Mouse (Mus musculus): ENCODE results near the gene Prkcb. TPM values are rescaled to one million over a fixed set of nuclear protein-coding genes. Genes with fewer than 3 reads are reported as not detected.

The Prkcb gene
- polyA plus RNA-seq, 1 experiment from 2014 or later = 4.1 TPM

GRCm38 (mm10) chr7:122562586-122562985 lies 274.0 kb downstream of the Prkcb start:
- 48% methylated on average over 5 of the region's 5 CpGs for WGBS
- H3K27me3 ChIP-seq (replicated peaks; ENCODE audit: control insufficient read depth, insufficient read depth, low read length) = no peaks in the 10 kb centered on the region
- no peaks in the 10 kb centered on the region for H3K4me1 ChIP-seq (ENCODE audit: control insufficient read depth, insufficient read depth, low read length)
- no peak for ATAC-seq
- no peak overlapping the region for H3K27ac ChIP-seq (ENCODE audit: low read length)
- no peak overlapping the region for H3K9ac ChIP-seq (ENCODE audit: low read depth, low read length)
- H3K4me2 ChIP-seq (ENCODE audit: low read depth, low read length) = no peak overlapping the region
- no peaks in the 10 kb centered on the region for H3K9me3 ChIP-seq (ENCODE audit: control insufficient read depth, low read length)
- H3K36me3 ChIP-seq (ENCODE audit: control insufficient read depth, insufficient read depth, low read length) = no peaks in the 10 kb centered on the region
- H3K4me3 ChIP-seq (ENCODE audit: low read length) = no peak overlapping the region

DNA sequence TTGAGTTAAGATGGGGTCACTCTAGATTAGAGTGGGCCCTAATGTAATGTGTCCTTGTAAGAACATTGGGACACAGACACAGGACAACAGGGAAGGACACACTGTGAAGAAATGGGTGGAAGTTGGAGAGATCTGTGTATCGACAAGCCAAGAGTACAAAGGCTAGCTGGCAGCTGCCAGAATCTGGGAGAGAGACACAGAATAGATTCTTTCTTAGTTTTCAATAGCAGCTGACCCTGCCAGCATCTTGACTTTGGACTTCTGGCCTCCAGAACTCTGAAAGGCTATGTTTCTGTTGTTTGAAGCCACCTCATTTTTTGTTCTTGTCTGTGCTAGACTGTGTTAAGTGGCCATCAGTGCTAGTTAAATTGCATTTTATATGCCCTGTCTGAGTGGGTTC lies 276.8 kb downstream of the Prkcb start:
- WGBS = 87% methylated on average over 1 of the region's 1 CpGs

DNA sequence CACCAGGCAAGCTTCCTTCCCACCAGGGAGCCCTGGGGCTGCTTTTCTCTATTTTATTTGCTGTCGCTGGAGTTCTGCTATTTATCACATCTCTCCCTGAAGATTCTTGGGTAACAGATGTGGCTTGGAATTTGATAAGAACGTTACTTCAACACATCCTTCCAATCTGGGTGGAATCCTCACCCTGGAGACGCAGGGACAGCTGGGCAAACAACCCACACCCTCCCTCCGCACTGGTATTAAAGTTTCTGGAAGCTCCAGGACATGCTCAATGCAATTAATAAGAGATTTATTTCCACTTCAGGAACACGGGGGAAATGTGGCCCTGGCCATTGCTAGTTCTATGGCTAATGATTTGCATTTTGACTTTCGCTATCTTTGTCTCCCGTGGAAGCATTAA lies 277.5 kb downstream of the Prkcb start:
- no peaks in the 10 kb centered on the region for H3K9me3 ChIP-seq (ENCODE audit: control insufficient read depth, low read length)
- no peak overlapping the region for H3K4me2 ChIP-seq (ENCODE audit: low read depth, low read length)
- H3K4me3 ChIP-seq (ENCODE audit: low read length) = no peak overlapping the region
- no peaks in the 10 kb centered on the region for H3K36me3 ChIP-seq (ENCODE audit: control insufficient read depth, insufficient read depth, low read length)
- H3K27ac ChIP-seq (ENCODE audit: low read length) = no peak overlapping the region
- H3K4me1 ChIP-seq (ENCODE audit: control insufficient read depth, insufficient read depth, low read length) = no peaks in the 10 kb centered on the region
- no peak overlapping the region for H3K9ac ChIP-seq (ENCODE audit: low read depth, low read length)
- no peak for ATAC-seq
- H3K27me3 ChIP-seq (replicated peaks; ENCODE audit: control insufficient read depth, insufficient read depth, low read length) = no peaks in the 10 kb centered on the region
- WGBS = 37% methylated on average over 7 of the region's 7 CpGs

More for the DNA sequence above, 276.8 kb downstream of the Prkcb start:
- ATAC-seq = no peak
- Histone ChIP-seq H3K4me3 (ENCODE audit: low read length) (no peak overlapping the region), H3K9ac (ENCODE audit: low read depth, low read length) (no peak overlapping the region), H3K36me3 (ENCODE audit: control insufficient read depth, insufficient read depth, low read length) (no peaks in the 10 kb centered on the region), H3K27me3 (replicated peaks; ENCODE audit: control insufficient read depth, insufficient read depth, low read length) (no peaks in the 10 kb centered on the region), H3K9me3 (ENCODE audit: control insufficient read depth, low read length) (no peaks in the 10 kb centered on the region), H3K4me2 (ENCODE audit: low read depth, low read length) (no peak overlapping the region), H3K4me1 (ENCODE audit: control insufficient read depth, insufficient read depth, low read length) (no peaks in the 10 kb centered on the region), H3K27ac (ENCODE audit: low read length) (no peak overlapping the region)

DNA sequence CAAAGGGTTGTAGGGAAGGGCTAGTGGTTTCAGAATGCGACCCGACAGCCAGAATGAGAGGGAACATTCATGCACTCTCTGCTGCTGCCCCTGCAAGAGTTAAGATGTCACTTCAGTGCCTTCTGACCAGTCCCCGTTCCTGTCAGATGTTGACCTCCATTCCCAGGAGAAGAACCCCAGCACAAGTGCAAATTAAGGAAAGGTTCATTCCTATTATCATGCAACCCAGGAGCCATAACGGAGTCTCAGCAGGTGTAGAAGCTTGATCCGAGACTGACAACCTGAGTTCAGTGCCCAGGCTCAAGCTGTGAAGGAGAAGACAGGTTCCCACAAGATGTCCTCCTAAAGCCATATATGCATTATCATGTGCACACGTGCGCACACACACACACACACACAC lies 280.2 kb downstream of the Prkcb start:
- no peaks in the 10 kb centered on the region for H3K36me3 ChIP-seq (ENCODE audit: control insufficient read depth, insufficient read depth, low read length)
- 82% methylated on average over 7 of the region's 7 CpGs for WGBS
- no peak for ATAC-seq
- H3K4me2 ChIP-seq (ENCODE audit: low read depth, low read length) = no peak overlapping the region
- no peak overlapping the region for H3K27ac ChIP-seq (ENCODE audit: low read length)
- H3K9ac ChIP-seq (ENCODE audit: low read depth, low read length) = no peak overlapping the region
- H3K4me1 ChIP-seq (ENCODE audit: control insufficient read depth, insufficient read depth, low read length) = no peaks in the 10 kb centered on the region
- H3K27me3 ChIP-seq (replicated peaks; ENCODE audit: control insufficient read depth, insufficient read depth, low read length) = no peaks in the 10 kb centered on the region
- H3K4me3 ChIP-seq (ENCODE audit: low read length) = no peak overlapping the region
- no peaks in the 10 kb centered on the region for H3K9me3 ChIP-seq (ENCODE audit: control insufficient read depth, low read length)

- no peak for ATAC-seq
- Histone ChIP-seq H3K9ac (ENCODE audit: low read depth, low read length) (no peak overlapping the region), H3K27me3 (replicated peaks; ENCODE audit: control insufficient read depth, insufficient read depth, low read length) (no peaks in the 10 kb centered on the region), H3K9me3 (ENCODE audit: control insufficient read depth, low read length) (no peaks in the 10 kb centered on the region), H3K27ac (ENCODE audit: low read length) (no peak overlapping the region), H3K36me3 (ENCODE audit: control insufficient read depth, insufficient read depth, low read length) (no peaks in the 10 kb centered on the region), H3K4me1 (ENCODE audit: control insufficient read depth, insufficient read depth, low read length) (no peaks in the 10 kb centered on the region), H3K4me3 (ENCODE audit: low read length) (no peak overlapping the region), H3K4me2 (ENCODE audit: low read depth, low read length) (no peak overlapping the region)
- WGBS = 59% methylated on average over 4 of the region's 4 CpGs
Measured at GRCm38 (mm10) chr7:122570407-122570806, 281.9 kb downstream of the Prkcb start.

GRCm38 (mm10) chr7:122573101-122573635 lies 284.6 kb downstream of the Prkcb start:
- no peak for ATAC-seq
- Histone ChIP-seq H3K27ac (ENCODE audit: low read length) (no peak overlapping the region), H3K4me2 (ENCODE audit: low read depth, low read length) (no peak overlapping the region), H3K9ac (ENCODE audit: low read depth, low read length) (no peak overlapping the region), H3K4me3 (ENCODE audit: low read length) (no peak overlapping the region), H3K36me3 (ENCODE audit: control insufficient read depth, insufficient read depth, low read length) (no peaks in the 10 kb centered on the region), H3K4me1 (ENCODE audit: control insufficient read depth, insufficient read depth, low read length) (no peaks in the 10 kb centered on the region), H3K9me3 (ENCODE audit: control insufficient read depth, low read length) (no peaks in the 10 kb centered on the region), H3K27me3 (replicated peaks; ENCODE audit: control insufficient read depth, insufficient read depth, low read length) (no peaks in the 10 kb centered on the region)
- 82% methylated on average over 3 of the region's 3 CpGs for WGBS

- H3K4me2 ChIP-seq (ENCODE audit: low read depth, low read length) = no peak overlapping the region
- no peak overlapping the region for H3K4me3 ChIP-seq (ENCODE audit: low read length)
- H3K9ac ChIP-seq (ENCODE audit: low read depth, low read length) = no peak overlapping the region
- no peaks in the 10 kb centered on the region for H3K27me3 ChIP-seq (replicated peaks; ENCODE audit: control insufficient read depth, insufficient read depth, low read length)
- no peaks in the 10 kb centered on the region for H3K4me1 ChIP-seq (ENCODE audit: control insufficient read depth, insufficient read depth, low read length)
- no peaks in the 10 kb centered on the region for H3K9me3 ChIP-seq (ENCODE audit: control insufficient read depth, low read length)
- 80% methylated on average over 7 of the region's 7 CpGs for WGBS
- ATAC-seq = no peak
- H3K36me3 ChIP-seq (ENCODE audit: control insufficient read depth, insufficient read depth, low read length) = no peaks in the 10 kb centered on the region
- H3K27ac ChIP-seq (ENCODE audit: low read length) = no peak overlapping the region
Measured at GRCm38 (mm10) chr7:122574418-122574817, 285.9 kb downstream of the Prkcb start.

DNA sequence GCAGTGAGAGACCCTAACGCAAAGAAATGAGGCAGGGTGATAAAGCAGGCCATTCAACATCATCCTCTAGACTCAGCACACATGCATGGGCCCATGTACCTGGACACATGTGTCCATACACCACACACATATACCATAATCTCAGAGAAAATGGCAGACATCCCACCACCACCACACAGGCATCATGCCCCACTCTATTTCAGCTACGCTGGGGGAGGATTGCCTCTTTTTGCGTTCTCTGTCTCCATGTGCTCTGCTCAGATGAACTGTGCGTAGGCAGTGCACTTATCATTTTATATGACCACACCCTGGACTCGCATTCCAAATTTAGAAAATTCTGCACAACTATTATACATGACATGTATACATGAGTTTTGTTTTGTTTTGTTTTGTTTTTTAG lies 286.5 kb downstream of the Prkcb start:
- H3K4me2 ChIP-seq (ENCODE audit: low read depth, low read length) = no peak overlapping the region
- H3K36me3 ChIP-seq (ENCODE audit: control insufficient read depth, insufficient read depth, low read length) = no peaks in the 10 kb centered on the region
- no peak for ATAC-seq
- no peaks in the 10 kb centered on the region for H3K27me3 ChIP-seq (replicated peaks; ENCODE audit: control insufficient read depth, insufficient read depth, low read length)
- no peak overlapping the region for H3K4me3 ChIP-seq (ENCODE audit: low read length)
- no peaks in the 10 kb centered on the region for H3K9me3 ChIP-seq (ENCODE audit: control insufficient read depth, low read length)
- no peak overlapping the region for H3K9ac ChIP-seq (ENCODE audit: low read depth, low read length)
- H3K4me1 ChIP-seq (ENCODE audit: control insufficient read depth, insufficient read depth, low read length) = no peaks in the 10 kb centered on the region
- H3K27ac ChIP-seq (ENCODE audit: low read length) = no peak overlapping the region
- WGBS = 79% methylated on average over 5 of the region's 5 CpGs

GRCm38 (mm10) chr7:122575506-122575905 lies 287.0 kb downstream of the Prkcb start:
- no peaks in the 10 kb centered on the region for H3K4me1 ChIP-seq (ENCODE audit: control insufficient read depth, insufficient read depth, low read length)
- no peaks in the 10 kb centered on the region for H3K9me3 ChIP-seq (ENCODE audit: control insufficient read depth, low read length)
- H3K36me3 ChIP-seq (ENCODE audit: control insufficient read depth, insufficient read depth, low read length) = no peaks in the 10 kb centered on the region
- H3K27ac ChIP-seq (ENCODE audit: low read length) = no peak overlapping the region
- no peak overlapping the region for H3K4me2 ChIP-seq (ENCODE audit: low read depth, low read length)
- no peak overlapping the region for H3K4me3 ChIP-seq (ENCODE audit: low read length)
- no peaks in the 10 kb centered on the region for H3K27me3 ChIP-seq (replicated peaks; ENCODE audit: control insufficient read depth, insufficient read depth, low read length)
- H3K9ac ChIP-seq (ENCODE audit: low read depth, low read length) = no peak overlapping the region
- peak; percentile 72 for ATAC-seq
- 43% methylated on average over 8 of the region's 8 CpGs for WGBS

GRCm38 (mm10) chr7:122577571-122577970 lies 289.0 kb downstream of the Prkcb start:
- no peak overlapping the region for H3K4me2 ChIP-seq (ENCODE audit: low read depth, low read length)
- ATAC-seq = no peak

More at GRCm38 (mm10) chr7:122577571-122577970, 289.0 kb downstream of the Prkcb start:
- Histone ChIP-seq H3K4me1 (ENCODE audit: control insufficient read depth, insufficient read depth, low read length) (no peaks in the 10 kb centered on the region), H3K27ac (ENCODE audit: low read length) (no peak overlapping the region), H3K36me3 (ENCODE audit: control insufficient read depth, insufficient read depth, low read length) (no peaks in the 10 kb centered on the region), H3K27me3 (replicated peaks; ENCODE audit: control insufficient read depth, insufficient read depth, low read length) (no peaks in the 10 kb centered on the region), H3K9ac (ENCODE audit: low read depth, low read length) (no peak overlapping the region), H3K9me3 (ENCODE audit: control insufficient read depth, low read length) (no peaks in the 10 kb centered on the region), H3K4me3 (ENCODE audit: low read length) (no peak overlapping the region)
- WGBS = 81% methylated on average over 4 of the region's 4 CpGs
